Mouse (Mus musculus): ENCODE measurements around the gene Olfr980. TPM values are rescaled to one million over a fixed set of nuclear protein-coding genes. Genes with fewer than 3 reads are reported as not detected.
"Not testable (repeated sequence)": the region's sequence is repeated elsewhere in the genome, so short reads cannot be mapped to it uniquely, and the experiment has no call there.

The Olfr980 gene
- polyA plus RNA-seq (2014; fragmentation: Nextera tagmentation; extraction: Ambion mirVana) = not detected in 2 replicates

DNA sequence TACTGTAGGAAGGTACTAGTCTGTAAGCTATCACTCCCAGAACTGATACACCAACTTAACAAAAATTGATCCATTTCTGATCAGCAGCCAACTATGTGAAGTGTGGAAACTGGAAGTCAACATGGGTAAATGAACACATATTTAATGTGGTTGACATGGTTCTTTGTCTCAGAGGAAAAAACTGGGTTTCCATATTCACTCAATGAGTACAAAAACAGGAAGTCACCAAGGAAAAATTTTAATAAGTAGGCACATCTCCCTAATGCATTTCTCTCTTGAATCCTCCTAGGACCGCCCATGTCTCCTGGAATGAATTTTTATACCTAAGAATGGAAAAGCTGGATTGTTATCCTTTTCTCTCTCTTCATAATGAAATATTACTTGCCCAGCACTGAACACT is at the start of gene Olfr980:
Gene Olfr980, minus strand, starts transcription at position 101 of the 400 bp plus-strand sequence.
- Histone ChIP-seq H3K36me3 (ENCODE audit: control insufficient read depth, insufficient read depth, low read length) (no peaks in the 10 kb centered on the region), H3K4me2 (replicated peaks; ENCODE audit: low read depth, low read length) (no peak within 1 kb of the TSS)
- ATAC-seq (ENCODE audit: low FRiP score, low TSS enrichment) = no peak

DNA sequence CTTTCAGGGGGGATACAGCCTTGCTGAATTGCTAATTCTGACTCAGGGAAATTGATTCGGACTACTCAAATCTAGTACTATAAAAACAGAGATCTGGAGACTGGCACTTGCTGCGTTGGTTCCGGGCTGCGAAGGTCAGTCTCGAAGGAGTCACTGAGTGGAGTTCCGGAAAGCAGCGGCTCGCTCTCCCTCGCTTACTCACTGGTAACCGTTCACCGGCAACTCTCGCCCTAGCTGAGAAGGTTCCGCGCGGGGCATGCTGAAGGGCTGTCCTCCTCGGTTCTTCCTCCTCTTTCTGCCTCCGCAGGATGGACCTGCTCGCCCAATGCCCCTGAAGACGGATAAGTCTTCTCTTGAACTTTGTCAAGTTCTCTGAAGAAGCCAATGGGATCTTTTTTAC is 40.8 kb upstream of the Olfr980 start:
- ATAC-seq (ENCODE audit: low FRiP score, low TSS enrichment) = no peak
- Histone ChIP-seq H3K27me3 (ENCODE audit: control insufficient read depth, insufficient read depth, low read length) (no peaks in the 10 kb centered on the region), H3K9ac (ENCODE audit: low read depth, low read length) (no peak overlapping the region), H3K4me3 (ENCODE audit: low read length) (no peak overlapping the region), H3K27ac (ENCODE audit: low read depth, low read length) (no peak overlapping the region), H3K9me3 (ENCODE audit: control insufficient read depth, low read length) (no peaks in the 10 kb centered on the region), H3K4me1 (ENCODE audit: control insufficient read depth, insufficient read depth, low read length) (no peaks in the 10 kb centered on the region), H3K4me2 (replicated peaks; ENCODE audit: low read depth, low read length) (no peak overlapping the region), H3K36me3 (ENCODE audit: control insufficient read depth, insufficient read depth, low read length) (no peaks in the 10 kb centered on the region)
- WGBS = 94% methylated on average over 19 of the region's 19 CpGs

More for the DNA sequence above, at the start of gene Olfr980:
- Histone ChIP-seq H3K9ac (ENCODE audit: low read depth, low read length) (no peak within 1 kb of the TSS), H3K27ac (ENCODE audit: low read depth, low read length) (no peak within 1 kb of the TSS), H3K27me3 (ENCODE audit: control insufficient read depth, insufficient read depth, low read length) (no peaks in the 10 kb centered on the region), H3K4me3 (ENCODE audit: low read length) (no peak within 1 kb of the TSS), H3K9me3 (ENCODE audit: control insufficient read depth, low read length) (no peaks in the 10 kb centered on the region), H3K4me1 (ENCODE audit: control insufficient read depth, insufficient read depth, low read length) (no peaks in the 10 kb centered on the region)
- 91% methylated on average over 1 of the region's 1 CpGs for WGBS

- no peak for ATAC-seq (ENCODE audit: low FRiP score, low TSS enrichment)
- Histone ChIP-seq H3K27ac (ENCODE audit: low read depth, low read length) (no peak within 1 kb of the TSS), H3K27me3 (ENCODE audit: control insufficient read depth, insufficient read depth, low read length) (no peaks in the 10 kb centered on the region), H3K9me3 (ENCODE audit: control insufficient read depth, low read length) (no peaks in the 10 kb centered on the region), H3K4me1 (ENCODE audit: control insufficient read depth, insufficient read depth, low read length) (no peaks in the 10 kb centered on the region), H3K9ac (ENCODE audit: low read depth, low read length) (no peak within 1 kb of the TSS), H3K36me3 (ENCODE audit: control insufficient read depth, insufficient read depth, low read length) (no peaks in the 10 kb centered on the region), H3K4me3 (ENCODE audit: low read length) (no peak within 1 kb of the TSS), H3K4me2 (replicated peaks; ENCODE audit: low read depth, low read length) (no peak within 1 kb of the TSS)
- 69% methylated on average over 2 of the region's 2 CpGs for WGBS
These were observed 11.8 kb upstream of the Olfr980 start, which contains the start of gene Olfr981 for GRCm38 (mm10) chr9:40021164-40021563. Olfr981 (plus strand) TSS chr9:40021464.

DNA sequence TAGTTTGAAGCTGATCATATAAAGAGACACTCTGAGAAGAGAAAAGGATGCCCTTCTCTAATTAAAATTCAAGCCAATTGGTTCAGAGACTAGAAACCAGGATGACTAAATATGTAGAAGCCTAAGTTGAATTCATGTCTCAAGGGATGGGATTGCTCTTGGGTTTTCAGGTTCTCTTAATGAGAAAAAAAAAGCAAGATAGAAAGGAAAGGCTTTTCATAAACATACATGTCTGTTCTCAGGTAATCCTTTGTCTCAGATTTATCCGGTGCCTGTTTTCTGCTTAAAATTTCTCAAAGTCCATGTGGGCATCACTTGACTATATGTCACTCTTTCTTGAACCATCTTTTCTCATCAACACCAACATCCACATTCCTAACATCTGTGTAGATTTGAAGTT is 6.0 kb downstream of the Olfr980 start, which contains the start of gene Olfr979:
Gene Olfr979, minus strand, starts transcription at position 101 of the 400 bp plus-strand sequence.
- no peaks in the 10 kb centered on the region for H3K9me3 ChIP-seq (ENCODE audit: control insufficient read depth, low read length)
- 97% methylated on average over 1 of the region's 1 CpGs for WGBS

DNA sequence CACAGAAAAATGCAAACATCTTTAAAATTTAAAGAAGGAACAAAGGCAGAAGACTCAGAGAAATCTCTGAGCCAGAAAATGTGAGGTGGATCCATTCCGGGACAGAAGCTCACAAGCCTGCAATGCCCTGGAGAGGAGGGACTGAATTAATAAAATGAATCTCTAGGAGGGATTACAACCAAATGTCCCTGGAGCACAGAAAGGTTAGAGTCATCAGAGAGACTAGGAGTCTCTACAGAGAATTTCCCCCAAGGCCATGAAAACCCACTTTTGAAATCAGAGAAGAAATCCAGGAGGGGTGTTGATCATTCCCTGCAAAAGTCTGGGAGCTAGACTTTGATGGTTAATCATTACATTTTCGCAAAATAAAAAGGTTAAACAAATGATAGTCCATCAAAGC is 17.6 kb downstream of the Olfr980 start, which contains the start of gene Olfr978:
Gene Olfr978, plus strand, starts transcription at position 301 of the 400 bp plus-strand sequence.
- H3K27ac ChIP-seq (ENCODE audit: low read depth, low read length) = no peak within 1 kb of the TSS
- no peak within 1 kb of the TSS for H3K4me2 ChIP-seq (replicated peaks; ENCODE audit: low read depth, low read length)
- no peaks in the 10 kb centered on the region for H3K36me3 ChIP-seq (ENCODE audit: control insufficient read depth, insufficient read depth, low read length)
- no peaks in the 10 kb centered on the region for H3K27me3 ChIP-seq (ENCODE audit: control insufficient read depth, insufficient read depth, low read length)
- H3K4me3 ChIP-seq (ENCODE audit: low read length) = no peak within 1 kb of the TSS
- no peaks in the 10 kb centered on the region for H3K4me1 ChIP-seq (ENCODE audit: control insufficient read depth, insufficient read depth, low read length)
- WGBS = 85% methylated on average over 2 of the region's 2 CpGs
- no peak for ATAC-seq (ENCODE audit: low FRiP score, low TSS enrichment)
- no peaks in the 10 kb centered on the region for H3K9me3 ChIP-seq (ENCODE audit: control insufficient read depth, low read length)
- no peak within 1 kb of the TSS for H3K9ac ChIP-seq (ENCODE audit: low read depth, low read length)

More for the DNA sequence above, 6.0 kb downstream of the Olfr980 start, which contains the start of gene Olfr979:
- Histone ChIP-seq H3K27me3 (ENCODE audit: control insufficient read depth, insufficient read depth, low read length) (no peaks in the 10 kb centered on the region), H3K4me1 (ENCODE audit: control insufficient read depth, insufficient read depth, low read length) (no peaks in the 10 kb centered on the region), H3K27ac (ENCODE audit: low read depth, low read length) (no peak within 1 kb of the TSS), H3K4me2 (replicated peaks; ENCODE audit: low read depth, low read length) (no peak within 1 kb of the TSS), H3K36me3 (ENCODE audit: control insufficient read depth, insufficient read depth, low read length) (no peaks in the 10 kb centered on the region), H3K4me3 (ENCODE audit: low read length) (no peak within 1 kb of the TSS), H3K9ac (ENCODE audit: low read depth, low read length) (no peak within 1 kb of the TSS)
- no peak for ATAC-seq (ENCODE audit: low FRiP score, low TSS enrichment)

DNA sequence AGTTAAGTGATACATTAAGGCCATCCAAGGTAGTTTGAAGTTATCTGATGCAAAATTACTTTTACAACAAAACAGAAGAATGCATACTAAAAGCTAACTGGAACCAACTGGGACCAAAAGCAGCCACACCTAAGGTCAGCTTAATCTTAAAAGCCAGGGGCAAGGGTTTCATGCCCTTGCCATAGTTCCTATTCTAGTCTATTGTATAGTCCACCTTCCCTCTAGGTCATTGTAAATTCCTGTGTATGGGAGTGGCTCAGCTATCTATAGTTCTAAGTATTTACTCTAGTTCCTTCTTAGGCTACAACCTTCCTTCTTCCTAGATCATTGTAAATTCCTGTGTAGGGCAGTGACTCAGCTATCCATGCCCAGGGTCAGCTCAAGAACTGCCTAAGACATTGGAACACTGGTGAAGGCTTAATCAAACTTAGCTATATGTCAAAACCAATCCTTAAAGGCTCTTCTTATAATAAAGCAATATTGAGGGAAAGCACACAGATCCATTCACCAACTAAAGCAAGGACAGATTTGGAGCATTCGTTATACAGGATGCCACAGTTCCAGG is 32.7 kb downstream of the Olfr980 start:
- H3K4me2 ChIP-seq (replicated peaks; ENCODE audit: low read depth, low read length); H3K27me3 ChIP-seq (ENCODE audit: control insufficient read depth, insufficient read depth, low read length); H3K4me3 ChIP-seq (ENCODE audit: low read length); H3K4me1 ChIP-seq (ENCODE audit: control insufficient read depth, insufficient read depth, low read length); H3K27ac ChIP-seq (ENCODE audit: low read depth, low read length); ATAC-seq (ENCODE audit: low FRiP score, low TSS enrichment); H3K9ac ChIP-seq (ENCODE audit: low read depth, low read length); H3K36me3 ChIP-seq (ENCODE audit: control insufficient read depth, insufficient read depth, low read length); H3K9me3 ChIP-seq (ENCODE audit: control insufficient read depth, low read length): not testable (repeated sequence)
- WGBS = 89% methylated on average over 1 of the region's 1 CpGs

DNA sequence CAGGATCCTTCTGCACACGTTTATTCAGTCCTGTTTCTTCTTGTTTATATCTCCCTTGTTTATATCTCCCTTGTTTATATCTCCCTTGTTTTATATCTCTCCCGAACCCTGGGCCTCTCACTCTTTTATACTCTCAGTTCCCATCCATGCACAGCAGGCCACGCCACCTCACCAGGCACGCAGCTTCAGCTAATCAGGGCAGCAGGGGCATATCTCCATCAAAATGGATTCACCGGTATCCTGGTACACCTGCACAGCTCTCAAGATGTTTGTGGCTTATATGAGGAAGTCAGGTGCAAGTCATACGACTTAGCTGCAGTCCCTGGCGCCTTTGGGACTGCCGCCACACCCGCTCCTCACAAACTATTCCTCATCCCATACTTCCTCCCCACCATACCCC is 48.3 kb downstream of the Olfr980 start, which contains the start of gene Olfr976:
Gene Olfr976, minus strand, starts transcription at position 101 of the 400 bp plus-strand sequence.
- not testable (repeated sequence) for H3K27me3 ChIP-seq (ENCODE audit: control insufficient read depth, insufficient read depth, low read length); H3K4me3 ChIP-seq (ENCODE audit: low read length); H3K36me3 ChIP-seq (ENCODE audit: control insufficient read depth, insufficient read depth, low read length); H3K9ac ChIP-seq (ENCODE audit: low read depth, low read length); H3K4me1 ChIP-seq (ENCODE audit: control insufficient read depth, insufficient read depth, low read length); H3K9me3 ChIP-seq (ENCODE audit: control insufficient read depth, low read length); ATAC-seq (ENCODE audit: low FRiP score, low TSS enrichment); H3K27ac ChIP-seq (ENCODE audit: low read depth, low read length); H3K4me2 ChIP-seq (replicated peaks; ENCODE audit: low read depth, low read length)
- WGBS = 86% methylated on average over 5 of the region's 9 CpGs

Other genes with a start within 250 kb of the Olfr980 start
- gene Olfr968, start 226.3 kb downstream of the Olfr980 start, polyA plus RNA-seq (2014; fragmentation: Nextera tagmentation; extraction: Ambion mirVana) = not detected in 2 replicates
- gene Olfr969, start 218.6 kb downstream of the Olfr980 start, polyA plus RNA-seq (2014; fragmentation: Nextera tagmentation; extraction: Ambion mirVana) = not detected in 2 replicates
- gene Olfr970, start 200.7 kb downstream of the Olfr980 start, polyA plus RNA-seq (2014; fragmentation: Nextera tagmentation; extraction: Ambion mirVana) = not detected in 2 replicates
- not detected in 2 replicates for gene Olfr971, start 172.7 kb downstream of the Olfr980 start, polyA plus RNA-seq (2014; fragmentation: Nextera tagmentation; extraction: Ambion mirVana)
- gene Olfr972, start 143.2 kb downstream of the Olfr980 start, polyA plus RNA-seq (2014; fragmentation: Nextera tagmentation; extraction: Ambion mirVana) = not detected in 2 replicates
- gene Olfr229, start 102.2 kb downstream of the Olfr980 start, polyA plus RNA-seq (2014; fragmentation: Nextera tagmentation; extraction: Ambion mirVana) = not detected in 2 replicates
- gene Olfr974, start 72.1 kb downstream of the Olfr980 start, polyA plus RNA-seq (2014; fragmentation: Nextera tagmentation; extraction: Ambion mirVana) = not detected in 2 replicates
- 0.07 TPM in 1 of 2 replicates, not detected in the other for gene Olfr975, start 57.5 kb downstream of the Olfr980 start, polyA plus RNA-seq (2014; fragmentation: Nextera tagmentation; extraction: Ambion mirVana)
- gene Olfr976, start 48.4 kb downstream of the Olfr980 start, polyA plus RNA-seq (2014; fragmentation: Nextera tagmentation; extraction: Ambion mirVana) = not detected in 2 replicates
- not detected in 2 replicates for gene Olfr978, start 17.5 kb downstream of the Olfr980 start, polyA plus RNA-seq (2014; fragmentation: Nextera tagmentation; extraction: Ambion mirVana)
- gene Olfr979, start 6.1 kb downstream of the Olfr980 start, polyA plus RNA-seq (2014; fragmentation: Nextera tagmentation; extraction: Ambion mirVana) = not detected in 2 replicates
- not detected in 2 replicates for gene Olfr981, start 11.9 kb upstream of the Olfr980 start, polyA plus RNA-seq (2014; fragmentation: Nextera tagmentation; extraction: Ambion mirVana)
- not detected in 2 replicates for gene Olfr982, start 64.2 kb upstream of the Olfr980 start, polyA plus RNA-seq (2014; fragmentation: Nextera tagmentation; extraction: Ambion mirVana)
- gene Olfr983, start 84.0 kb upstream of the Olfr980 start, polyA plus RNA-seq (2014; fragmentation: Nextera tagmentation; extraction: Ambion mirVana) = not detected in 2 replicates
- gene Olfr984, start 104.6 kb upstream of the Olfr980 start, polyA plus RNA-seq (2014; fragmentation: Nextera tagmentation; extraction: Ambion mirVana) = not detected in 2 replicates
- gene Olfr985, start 120.6 kb upstream of the Olfr980 start, polyA plus RNA-seq (2014; fragmentation: Nextera tagmentation; extraction: Ambion mirVana) = not detected in 2 replicates
- gene Tmem225, start 138.5 kb upstream of the Olfr980 start, polyA plus RNA-seq (2014; fragmentation: Nextera tagmentation; extraction: Ambion mirVana) = not detected in 2 replicates
- not detected in 2 replicates for gene Olfr986, start 171.3 kb upstream of the Olfr980 start, polyA plus RNA-seq (2014; fragmentation: Nextera tagmentation; extraction: Ambion mirVana)
- 7.2 and 8.5 TPM in 2 replicates for gene Zfp202, start 182.7 kb upstream of the Olfr980 start, polyA plus RNA-seq (2014; fragmentation: Nextera tagmentation; extraction: Ambion mirVana)